Mouse (Mus musculus): ENCODE results near the gene Oas2.

Oas2 gene

GRCm38 (mm10) chr5:120698801-120699391 lies 50.8 kb downstream of the Oas2 start:
- ATAC-seq (ENCODE audit: insufficient number of reproducible peaks, low FRiP score, low TSS enrichment): peak; percentile 18; the same call in 1 of the 2 replicates

- ATAC-seq (ENCODE audit: insufficient number of reproducible peaks, low FRiP score, low TSS enrichment): no peak
These were observed 51.5 kb downstream of the Oas2 start for GRCm38 (mm10) chr5:120698181-120698580.

- no peak for ATAC-seq (ENCODE audit: insufficient number of reproducible peaks, low FRiP score, low TSS enrichment)
These were observed 52.8 kb downstream of the Oas2 start for GRCm38 (mm10) chr5:120696865-120697264.

DNA sequence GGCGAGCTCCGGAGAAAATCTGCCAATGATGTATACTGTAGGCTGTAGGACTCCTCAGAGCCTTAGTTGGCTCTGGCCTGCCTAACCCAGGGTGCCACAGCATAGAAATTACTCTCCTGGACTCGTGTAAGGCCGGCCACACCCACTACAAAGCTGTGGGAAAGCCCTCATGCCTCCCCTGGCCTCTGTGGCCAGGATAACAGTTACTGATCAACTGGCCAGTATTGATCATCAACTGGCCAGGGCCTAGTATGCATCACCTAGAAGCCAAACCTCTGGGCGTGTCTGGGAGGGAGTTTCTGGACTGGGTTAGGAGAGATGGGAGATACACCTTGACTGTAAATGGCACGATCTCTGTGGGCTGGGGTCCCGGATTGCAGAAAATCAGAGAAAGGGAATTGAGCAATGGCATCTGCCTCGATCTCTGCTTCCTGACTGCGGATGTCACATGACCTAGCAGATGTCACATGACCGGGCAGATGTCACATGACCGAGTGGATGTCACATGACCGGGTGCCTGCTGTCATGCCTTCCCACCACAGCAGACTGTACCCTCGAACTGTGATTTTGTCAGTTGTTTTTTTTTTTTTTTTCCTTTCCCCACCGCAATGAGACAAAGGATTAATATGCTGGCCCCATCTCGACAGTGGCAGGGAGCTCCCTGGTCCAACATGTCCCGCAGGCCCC lies 53.5 kb downstream of the Oas2 start:
- ATAC-seq (ENCODE audit: insufficient number of reproducible peaks, low FRiP score, low TSS enrichment): no peak

- ATAC-seq (ENCODE audit: insufficient number of reproducible peaks, low FRiP score, low TSS enrichment): no peak
These were observed 55.0 kb downstream of the Oas2 start for GRCm38 (mm10) chr5:120694695-120695074.

DNA sequence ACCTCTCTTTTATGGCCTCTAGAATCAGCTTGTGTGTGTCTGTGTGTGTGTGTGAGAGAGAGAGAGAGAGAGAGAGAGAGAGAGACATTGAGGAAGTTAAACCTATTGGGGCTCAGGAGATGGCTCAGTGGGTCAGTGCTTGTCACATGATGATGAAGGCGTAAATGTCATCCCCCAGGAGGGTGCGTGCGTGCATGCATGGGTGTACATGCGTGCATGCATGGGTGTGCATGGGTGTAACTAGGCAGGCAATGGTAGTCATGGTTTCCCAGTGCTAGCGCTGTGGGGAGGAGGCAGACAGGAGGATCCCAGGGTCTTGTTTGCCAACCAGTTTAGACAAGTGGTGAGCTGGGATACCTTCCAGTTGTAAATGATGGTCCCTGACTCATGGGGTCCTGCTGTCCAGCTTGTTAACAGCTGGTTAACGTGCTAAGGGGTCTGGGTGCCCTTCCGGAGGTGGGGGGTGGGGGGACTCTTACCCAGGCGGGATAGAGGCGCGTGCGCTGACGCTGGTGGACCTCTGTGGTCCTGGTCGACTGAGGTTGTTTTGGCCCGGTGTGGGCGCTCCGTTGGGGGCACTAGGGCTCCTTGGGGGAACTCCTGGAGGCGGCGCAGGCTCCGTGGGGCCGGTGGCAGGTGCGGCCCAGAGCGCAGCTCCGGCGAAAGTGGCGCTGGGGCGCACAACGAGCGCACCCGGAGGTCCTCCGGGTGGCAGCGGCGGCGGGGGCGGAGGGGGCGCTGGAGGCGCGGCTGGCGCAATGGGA lies 55.5 kb downstream of the Oas2 start:
- ATAC-seq (ENCODE audit: insufficient number of reproducible peaks, low FRiP score, low TSS enrichment): no peak

DNA sequence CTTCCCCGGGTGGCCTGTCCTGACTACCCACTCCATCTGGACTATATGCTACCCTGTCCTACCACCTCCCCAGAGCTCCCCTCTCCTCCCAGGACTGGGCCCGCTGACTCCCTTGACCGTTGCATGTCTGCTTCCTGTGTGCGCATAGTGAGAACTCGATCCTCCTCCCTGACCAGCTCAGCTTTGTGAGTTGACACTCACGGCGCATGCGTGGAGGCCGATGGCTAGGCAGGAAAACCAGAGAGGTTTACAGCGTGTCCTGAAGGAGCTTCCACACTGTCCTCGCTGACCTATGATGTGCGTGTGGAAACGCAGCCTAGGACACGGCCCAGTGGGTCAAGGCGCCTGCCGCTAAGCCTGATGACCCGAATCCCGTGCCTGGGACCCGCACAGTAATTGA lies 57.6 kb downstream of the Oas2 start:
- ATAC-seq (ENCODE audit: insufficient number of reproducible peaks, low FRiP score, low TSS enrichment): no peak

DNA sequence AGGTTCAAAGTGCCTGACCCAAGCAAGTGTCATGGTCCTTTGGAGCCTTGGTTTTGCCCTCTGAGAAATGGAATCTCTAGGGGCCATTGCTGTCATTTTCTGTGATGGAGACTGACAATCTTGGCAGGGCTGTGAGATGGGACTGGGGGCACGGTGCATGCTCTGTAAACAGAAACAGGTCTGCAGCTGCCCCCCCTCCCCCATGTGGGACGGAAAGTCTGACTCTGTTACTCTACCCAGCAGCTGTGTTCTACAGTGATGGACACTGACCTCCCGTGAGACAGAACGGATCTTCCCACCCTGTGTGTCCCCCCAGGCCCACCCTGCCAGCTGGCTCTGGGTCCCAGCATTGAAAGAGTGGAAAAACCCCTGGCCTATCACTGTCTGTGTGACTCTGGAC lies 59.2 kb downstream of the Oas2 start:
- no peak for ATAC-seq (ENCODE audit: insufficient number of reproducible peaks, low FRiP score, low TSS enrichment)

DNA sequence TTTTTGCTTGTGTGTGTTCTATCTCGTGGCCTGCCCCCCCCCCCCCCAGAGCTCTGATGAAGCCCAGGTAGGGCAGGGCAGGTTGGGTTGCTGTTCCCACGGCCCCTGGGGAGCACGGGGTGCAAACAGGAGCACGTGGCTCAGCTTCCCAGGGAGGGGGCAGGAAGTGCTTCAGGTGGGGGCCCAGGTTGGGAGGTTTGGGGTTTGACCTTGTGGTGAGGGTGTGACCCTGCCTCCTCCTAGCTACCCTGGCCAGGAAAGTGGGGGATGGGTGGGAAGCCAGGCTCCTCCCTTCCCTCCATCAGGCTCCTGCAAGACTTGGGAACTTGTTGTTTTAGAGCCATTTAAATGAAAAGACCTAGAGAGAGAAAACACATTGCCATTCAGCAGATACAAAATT lies 61.2 kb downstream of the Oas2 start:
- no peak for ATAC-seq (ENCODE audit: insufficient number of reproducible peaks, low FRiP score, low TSS enrichment)

DNA sequence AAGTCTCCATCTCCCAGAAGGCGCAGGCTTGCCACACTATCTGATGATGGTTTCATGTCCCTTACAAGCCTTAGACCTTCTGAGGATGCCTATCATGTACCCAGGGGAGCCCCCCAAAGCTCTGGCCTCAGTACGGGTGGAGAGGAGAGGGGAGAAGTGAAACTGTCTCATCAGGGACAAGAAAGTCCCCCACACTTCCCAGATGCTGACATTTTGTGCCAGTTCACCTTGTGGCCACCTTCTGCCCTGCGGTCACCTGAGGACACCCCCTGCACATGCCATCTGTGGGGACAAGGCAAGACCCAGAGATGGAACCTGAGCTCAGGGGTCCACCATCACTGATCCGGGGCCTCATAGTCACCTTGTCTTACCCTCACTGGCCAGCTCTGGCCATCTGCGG lies 61.8 kb downstream of the Oas2 start:
- no peak for ATAC-seq (ENCODE audit: insufficient number of reproducible peaks, low FRiP score, low TSS enrichment)

DNA sequence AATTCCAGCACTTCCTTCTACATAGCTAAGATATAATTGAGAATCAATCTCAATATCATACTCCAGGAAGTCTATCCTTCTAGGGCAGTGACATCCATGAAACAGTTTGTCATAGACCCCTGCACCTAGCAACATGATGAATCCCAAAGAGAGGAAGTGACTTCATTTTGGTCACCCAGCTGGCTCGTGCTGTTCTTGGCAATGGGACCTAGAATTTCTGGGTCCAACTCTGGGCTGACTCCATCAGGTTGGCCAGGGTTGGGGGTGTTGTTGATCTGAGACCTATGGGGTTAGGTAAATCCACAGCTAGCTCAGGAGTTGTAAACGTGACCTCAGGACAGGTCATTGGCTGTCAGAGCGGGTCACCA lies 62.2 kb downstream of the Oas2 start:
- ATAC-seq (ENCODE audit: insufficient number of reproducible peaks, low FRiP score, low TSS enrichment): no peak

GRCm38 (mm10) chr5:120686749-120687483 lies 62.7 kb downstream of the Oas2 start:
- ATAC-seq (ENCODE audit: insufficient number of reproducible peaks, low FRiP score, low TSS enrichment): no peak

DNA sequence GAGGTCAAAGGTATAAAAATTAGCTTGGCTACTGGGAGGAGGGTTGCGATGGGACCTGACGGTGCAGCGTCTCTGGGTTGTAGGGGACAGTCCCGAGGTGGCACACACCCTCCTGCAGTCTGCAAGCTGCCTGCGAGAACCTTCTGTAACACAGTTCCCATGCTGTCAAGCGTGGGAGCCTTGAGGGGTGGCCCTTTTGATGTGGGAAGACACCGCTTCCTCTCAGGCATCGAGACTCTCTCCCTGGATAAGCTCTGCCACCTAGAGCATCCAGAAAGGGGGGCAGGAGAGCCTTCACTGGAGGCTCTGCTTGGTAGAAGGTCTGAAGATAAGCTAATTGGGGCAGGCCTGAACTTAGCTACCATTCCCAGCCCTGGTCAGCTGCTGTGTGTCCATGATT lies 64.0 kb downstream of the Oas2 start:
- ATAC-seq (ENCODE audit: insufficient number of reproducible peaks, low FRiP score, low TSS enrichment): no peak

- no peak for ATAC-seq (ENCODE audit: insufficient number of reproducible peaks, low FRiP score, low TSS enrichment)
These were observed 66.5 kb downstream of the Oas2 start for GRCm38 (mm10) chr5:120682982-120683771.

DNA sequence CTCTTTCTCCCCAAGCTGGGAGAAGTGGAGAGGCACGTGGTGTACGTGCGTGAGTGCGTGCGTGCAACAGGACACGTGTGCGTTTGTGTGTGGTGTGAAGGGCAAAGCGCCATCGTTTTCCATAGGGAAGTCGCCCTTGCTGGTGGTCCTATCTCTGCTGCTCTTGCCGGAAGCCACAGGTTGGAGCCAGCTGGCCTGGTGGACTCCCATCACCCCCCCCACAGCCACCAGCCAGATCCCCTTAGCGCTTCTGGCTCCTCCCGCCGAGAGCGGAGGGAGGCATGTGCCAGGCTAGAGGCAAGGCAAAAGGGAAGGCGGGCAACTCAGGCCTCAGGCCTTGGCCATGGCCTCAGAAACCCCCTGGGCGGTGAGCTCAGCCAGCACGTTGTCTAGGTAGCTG lies 68.7 kb downstream of the Oas2 start:
- no peak for ATAC-seq (ENCODE audit: insufficient number of reproducible peaks, low FRiP score, low TSS enrichment)

All from cerebellum, adult (tissue).